Mouse (Mus musculus): ENCODE measurements around the gene Slc35c1. TPM values are rescaled to one million over a fixed set of nuclear protein-coding genes. Genes with fewer than 3 reads are reported as not detected.
"Not testable (repeated sequence)": the region's sequence is repeated elsewhere in the genome, so short reads cannot be mapped to it uniquely, and the experiment has no call there.

Slc35c1 gene
- polyA plus RNA-seq, 1 experiment from 2014 or later = 12.3 TPM

GRCm38 (mm10) chr2:92487791-92488190 lies 27.5 kb upstream of the Slc35c1 start:
- ATAC-seq (ENCODE audit: low read depth) = no peak
- H3K27me3 ChIP-seq = peaks cover 34% of the 10 kb centered on the region
- no peaks in the 10 kb centered on the region for H3K36me3 ChIP-seq
- 84% methylated on average over 8 of the region's 8 CpGs for WGBS
- no peak overlapping the region for H3K4me3 ChIP-seq
- peaks cover 31% of the 10 kb centered on the region for H3K4me1 ChIP-seq (replicated peaks)
- no peak overlapping the region for H3K4me2 ChIP-seq
- H3K9me3 ChIP-seq = no peaks in the 10 kb centered on the region
- no peak overlapping the region for H3K9ac ChIP-seq
- no peak overlapping the region for H3K27ac ChIP-seq (replicated peaks)

- Histone ChIP-seq H3K4me3 (no peak overlapping the region), H3K4me2 (no peak overlapping the region), H3K9ac (no peak overlapping the region), H3K4me1 (replicated peaks) (peaks cover 31% of the 10 kb centered on the region), H3K36me3 (no peaks in the 10 kb centered on the region), H3K27me3 (peaks cover 39% of the 10 kb centered on the region), H3K27ac (replicated peaks) (no peak overlapping the region), H3K9me3 (no peaks in the 10 kb centered on the region)
- 41% methylated on average over 2 of the region's 2 CpGs for WGBS
- ATAC-seq (ENCODE audit: low read depth) = no peak
Measured at GRCm38 (mm10) chr2:92486911-92487310, 26.6 kb upstream of the Slc35c1 start.

- Histone ChIP-seq H3K36me3 (no peaks in the 10 kb centered on the region), H3K9me3 (no peaks in the 10 kb centered on the region), H3K4me1 (replicated peaks) (peaks cover 31% of the 10 kb centered on the region), H3K27ac (replicated peaks) (no peak overlapping the region), H3K9ac (no peak overlapping the region), H3K4me3 (no peak overlapping the region), H3K4me2 (peak overlapping the region; percentile 42), H3K27me3 (peaks cover 39% of the 10 kb centered on the region)
- peak; percentile 60; the same call in 1 of the 2 replicates for ATAC-seq (ENCODE audit: low read depth)
- WGBS = 2% methylated on average over 11 of the region's 11 CpGs
Measured at GRCm38 (mm10) chr2:92486403-92486802, 26.1 kb upstream of the Slc35c1 start.

GRCm38 (mm10) chr2:92485640-92486295 lies 25.4 kb upstream of the Slc35c1 start:
- ATAC-seq (ENCODE audit: low read depth) = peak; percentile 60
- Histone ChIP-seq H3K4me2 (peak overlapping the region; percentile 42), H3K9ac (0 out of 2 replicates have a peak overlapping the region, but pooled peaks have one; percentile 8), H3K4me3 (no peak overlapping the region), H3K27me3 (peaks cover 39% of the 10 kb centered on the region), H3K27ac (replicated peaks) (no peak overlapping the region), H3K4me1 (replicated peaks) (peaks cover 31% of the 10 kb centered on the region), H3K36me3 (no peaks in the 10 kb centered on the region), H3K9me3 (no peaks in the 10 kb centered on the region)
- 7% methylated on average over 15 of the region's 15 CpGs for WGBS

- WGBS = 34% methylated on average over 23 of the region's 23 CpGs
- no peak for ATAC-seq (ENCODE audit: low read depth)
- peak overlapping the region; percentile 42 for H3K4me2 ChIP-seq
Measured at GRCm38 (mm10) chr2:92484256-92485025, 24.1 kb upstream of the Slc35c1 start.

GRCm38 (mm10) chr2:92483505-92483904 lies 23.2 kb upstream of the Slc35c1 start:
- H3K4me2 ChIP-seq = no peak overlapping the region
- H3K4me3 ChIP-seq = no peak overlapping the region
- peaks cover 31% of the 10 kb centered on the region for H3K4me1 ChIP-seq (replicated peaks)
- no peak overlapping the region for H3K9ac ChIP-seq
- H3K27me3 ChIP-seq = peaks cover 39% of the 10 kb centered on the region
- no peaks in the 10 kb centered on the region for H3K36me3 ChIP-seq
- H3K27ac ChIP-seq (replicated peaks) = no peak overlapping the region
- no peaks in the 10 kb centered on the region for H3K9me3 ChIP-seq
- WGBS = 45% methylated on average over 5 of the region's 5 CpGs
- no peak for ATAC-seq (ENCODE audit: low read depth)

More at GRCm38 (mm10) chr2:92484256-92485025, 24.1 kb upstream of the Slc35c1 start:
- Histone ChIP-seq H3K9ac (no peak overlapping the region), H3K27ac (replicated peaks) (no peak overlapping the region), H3K36me3 (no peaks in the 10 kb centered on the region), H3K27me3 (peaks cover 39% of the 10 kb centered on the region), H3K4me3 (peak overlapping the region; percentile 11; the same call in 1 of the 2 replicates), H3K4me1 (replicated peaks) (peaks cover 31% of the 10 kb centered on the region), H3K9me3 (no peaks in the 10 kb centered on the region)

GRCm38 (mm10) chr2:92482551-92482950 lies 22.2 kb upstream of the Slc35c1 start:
- Histone ChIP-seq H3K4me2 (no peak overlapping the region), H3K27ac (replicated peaks) (no peak overlapping the region), H3K36me3 (no peaks in the 10 kb centered on the region), H3K4me3 (no peak overlapping the region), H3K9ac (no peak overlapping the region), H3K4me1 (replicated peaks) (peaks cover 29% of the 10 kb centered on the region), H3K9me3 (no peaks in the 10 kb centered on the region), H3K27me3 (peaks cover 39% of the 10 kb centered on the region)
- ATAC-seq (ENCODE audit: low read depth) = no peak
- 49% methylated on average over 1 of the region's 1 CpGs for WGBS

GRCm38 (mm10) chr2:92478313-92478688 lies 18.0 kb upstream of the Slc35c1 start:
- WGBS = 91% methylated on average over 4 of the region's 4 CpGs

GRCm38 (mm10) chr2:92477672-92478312 lies 17.5 kb upstream of the Slc35c1 start:
- 73% methylated on average over 12 of the region's 12 CpGs for WGBS
- Histone ChIP-seq H3K4me1 (replicated peaks) (0 out of 2 replicates have a peak, but pooled peaks cover 3% of the 10 kb centered on the region), H3K27ac (replicated peaks) (no peak overlapping the region), H3K27me3 (peaks cover 5% of the 10 kb centered on the region), H3K9ac (no peak overlapping the region), H3K36me3 (no peaks in the 10 kb centered on the region), H3K4me3 (no peak overlapping the region), H3K4me2 (no peak overlapping the region), H3K9me3 (no peaks in the 10 kb centered on the region)
- ATAC-seq (ENCODE audit: low read depth) = no peak

More at GRCm38 (mm10) chr2:92478313-92478688, 18.0 kb upstream of the Slc35c1 start:
- Histone ChIP-seq H3K9ac (no peak overlapping the region), H3K36me3 (no peaks in the 10 kb centered on the region), H3K4me3 (no peak overlapping the region), H3K27me3 (peaks cover 10% of the 10 kb centered on the region), H3K27ac (replicated peaks) (no peak overlapping the region), H3K9me3 (no peaks in the 10 kb centered on the region), H3K4me2 (no peak overlapping the region), H3K4me1 (replicated peaks) (0 out of 2 replicates have a peak, but pooled peaks cover 3% of the 10 kb centered on the region)
- ATAC-seq (ENCODE audit: low read depth) = no peak

GRCm38 (mm10) chr2:92476580-92476979 lies 16.2 kb upstream of the Slc35c1 start:
- 83% methylated on average over 7 of the region's 7 CpGs for WGBS
- not testable (repeated sequence) for H3K4me1 ChIP-seq (replicated peaks); H3K9me3 ChIP-seq; H3K27ac ChIP-seq (replicated peaks); ATAC-seq (ENCODE audit: low read depth); H3K36me3 ChIP-seq; H3K9ac ChIP-seq; H3K4me2 ChIP-seq; H3K4me3 ChIP-seq; H3K27me3 ChIP-seq

GRCm38 (mm10) chr2:92475711-92476110 lies 15.4 kb upstream of the Slc35c1 start:
- no peaks in the 10 kb centered on the region for H3K9me3 ChIP-seq
- no peaks in the 10 kb centered on the region for H3K27me3 ChIP-seq
- H3K36me3 ChIP-seq = no peaks in the 10 kb centered on the region
- ATAC-seq (ENCODE audit: low read depth) = no peak
- WGBS = 55% methylated on average over 2 of the region's 2 CpGs
- no peak overlapping the region for H3K9ac ChIP-seq
- no peak overlapping the region for H3K4me3 ChIP-seq
- 0 out of 2 replicates have a peak, but pooled peaks cover 3% of the 10 kb centered on the region for H3K4me1 ChIP-seq (replicated peaks)
- no peak overlapping the region for H3K4me2 ChIP-seq
- H3K27ac ChIP-seq (replicated peaks) = no peak overlapping the region

GRCm38 (mm10) chr2:92474920-92475319 lies 14.6 kb upstream of the Slc35c1 start:
- H3K27me3 ChIP-seq = no peaks in the 10 kb centered on the region
- no peak overlapping the region for H3K9ac ChIP-seq
- ATAC-seq (ENCODE audit: low read depth) = no peak
- WGBS = 77% methylated on average over 3 of the region's 3 CpGs
- H3K27ac ChIP-seq (replicated peaks) = no peak overlapping the region
- H3K9me3 ChIP-seq = no peaks in the 10 kb centered on the region
- H3K4me1 ChIP-seq (replicated peaks) = 0 out of 2 replicates have a peak, but pooled peaks cover 3% of the 10 kb centered on the region
- H3K4me3 ChIP-seq = no peak overlapping the region
- no peaks in the 10 kb centered on the region for H3K36me3 ChIP-seq
- H3K4me2 ChIP-seq = no peak overlapping the region

Data from neural tube, embryonic 13.5 days (tissue).